Comparison of ENCODE assay signal across 8 mouse cellular contexts in genomic region chr8:126422920-126423300, GRCm38 (mm10). TPM values are rescaled to one million over a fixed set of nuclear protein-coding genes. Genes with fewer than 3 reads are reported as not detected.
DNase-seq lines count a peak whose midpoint lies in the region; ATAC-seq lines count a peak whose summit lies in the region.

No protein-coding gene starts in this region.

- peak overlapping the region; percentile 94 for H3K4me2 ChIP-seq in liver, embryonic 12.5 days
- peak overlapping the region; percentile 86 for H3K4me2 ChIP-seq in neural tube, embryonic 15.5 days

- H3K4me3 ChIP-seq in hindbrain, embryonic 10.5 days: peak overlapping the region; percentile 76
- H3K4me3 ChIP-seq in liver, embryonic 12.5 days: peak overlapping the region; percentile 85
- peak overlapping the region; percentile 94 for H3K4me3 ChIP-seq in neural tube, embryonic 15.5 days (replicated peaks)

- H3K9me3 ChIP-seq in hindbrain, embryonic 10.5 days: no peaks in the 10 kb centered on the region
- no peaks in the 10 kb centered on the region for H3K9me3 ChIP-seq in liver, embryonic 12.5 days (replicated peaks)
- H3K9me3 ChIP-seq in neural tube, embryonic 15.5 days (replicated peaks): no peaks in the 10 kb centered on the region

- peak; percentile 25 for ATAC-seq in liver, embryonic 12.5 days
- peak; percentile 73 for ATAC-seq in neural tube, embryonic 15.5 days (ENCODE audit: low FRiP score)

- peak overlapping the region; percentile 83 for H3K9ac ChIP-seq in liver, embryonic 12.5 days
- H3K9ac ChIP-seq in neural tube, embryonic 15.5 days (replicated peaks): peak overlapping the region; percentile 95

- peaks cover 30% of the 10 kb centered on the region for H3K36me3 ChIP-seq in hindbrain, embryonic 10.5 days
- peaks cover 40% of the 10 kb centered on the region for H3K36me3 ChIP-seq in liver, embryonic 12.5 days
- peaks cover 29% of the 10 kb centered on the region for H3K36me3 ChIP-seq in neural tube, embryonic 15.5 days

- peak; percentile 15 for DNase-seq in embryo, embryonic 10 days (ENCODE audit: low spot score)
- DNase-seq in embryo, embryonic 9.5 days (ENCODE audit: extremely low spot score): no peak
- peak; percentile 4 for DNase-seq in urinary bladder, postnatal 25 days (ENCODE audit: low spot score)
- DNase-seq in urinary bladder, adult 2 months (ENCODE audit: low spot score): no peak
- no peak for DNase-seq in hindbrain, embryonic 10.5 days (ENCODE audit: low spot score)
- no peak for DNase-seq in spleen, adult 18-20 months

- peaks cover 15% of the 10 kb centered on the region for H3K4me1 ChIP-seq in hindbrain, embryonic 10.5 days (replicated peaks)
- peaks cover 24% of the 10 kb centered on the region for H3K4me1 ChIP-seq in liver, embryonic 12.5 days
- peaks cover 23% of the 10 kb centered on the region for H3K4me1 ChIP-seq in neural tube, embryonic 15.5 days

- H3K27ac ChIP-seq in hindbrain, embryonic 10.5 days: peak overlapping the region; percentile 86
- peak overlapping the region; percentile 74; the same call in 1 of the 2 replicates for H3K27ac ChIP-seq in liver, embryonic 12.5 days
- H3K27ac ChIP-seq in neural tube, embryonic 15.5 days (replicated peaks): peak overlapping the region; percentile 90

- no peaks in the 10 kb centered on the region for H3K27me3 ChIP-seq in hindbrain, embryonic 10.5 days (ENCODE audit: insufficient read depth, poor library complexity, severe bottlenecking)
- no peaks in the 10 kb centered on the region for H3K27me3 ChIP-seq in liver, embryonic 12.5 days (replicated peaks)
- no peaks in the 10 kb centered on the region for H3K27me3 ChIP-seq in neural tube, embryonic 15.5 days (replicated peaks)

- 8% methylated on average over 9 of the region's 9 CpGs for WGBS in hindbrain, embryonic 10.5 days
- WGBS in liver, embryonic 12.5 days (ENCODE audit: insufficient replicate concordance): 7% methylated on average over 9 of the region's 9 CpGs
- 6% methylated on average over 9 of the region's 9 CpGs for WGBS in neural tube, embryonic 15.5 days

RNA-seq across cellular contexts. Expression of gene Coa6, which starts 0.6 kb away (rescaled TPM):
- polyA plus RNA-seq in urinary bladder, adult 2 months (2012; rRNA removed): 32.0 and 38.1 TPM in 2 replicates
- polyA plus RNA-seq in hindbrain, embryonic 10.5 days (2016; fragmentation: Nextera tagmentation; extraction: Ambion mirVana): 41.4 and 44.2 TPM in 2 replicates
- polyA plus RNA-seq in liver, embryonic 12.5 days (2016; fragmentation: Nextera tagmentation; extraction: Ambion mirVana): 39.6 and 42.7 TPM in 2 replicates
- 46.8 and 51.9 TPM in 2 replicates for polyA plus RNA-seq in neural tube, embryonic 15.5 days (2015; fragmentation: Nextera tagmentation; extraction: Ambion mirVana)

RNA-seq across cellular contexts. Expression of gene Tarbp1, which starts 52.0 kb away (rescaled TPM):
- polyA plus RNA-seq in urinary bladder, adult 2 months (2012; rRNA removed): 3.5 and 3.9 TPM in 2 replicates
- polyA plus RNA-seq in hindbrain, embryonic 10.5 days (2016; fragmentation: Nextera tagmentation; extraction: Ambion mirVana): 1.6 and 2.3 TPM in 2 replicates
- 3.3 and 3.4 TPM in 2 replicates for polyA plus RNA-seq in liver, embryonic 12.5 days (2016; fragmentation: Nextera tagmentation; extraction: Ambion mirVana)
- 1.6 and 2.0 TPM in 2 replicates for polyA plus RNA-seq in neural tube, embryonic 15.5 days (2015; fragmentation: Nextera tagmentation; extraction: Ambion mirVana)

Comparison
In these comparisons a context has a peak if more than half of its experiments do, and no peak if none do; other contexts are left out.
1. DNase-seq: peak in embryo, embryonic 10 days (single experiment) and urinary bladder, postnatal 25 days (single experiment); none in embryo, embryonic 9.5 days (single experiment), urinary bladder, adult 2 months (single experiment), hindbrain, embryonic 10.5 days (single experiment) and spleen, adult 18-20 months (0 of 2).
2. Peak in every context shown above with its lines, with median percentiles within 50 percentile points of each other: H3K27ac ChIP-seq and H3K4me3 ChIP-seq.